ENCODE assay signal across 9 mouse cellular contexts in genomic region chr4:147305436-147305835, GRCm38 (mm10). TPM values are rescaled to one million over a fixed set of nuclear protein-coding genes. Genes with fewer than 3 reads are reported as not detected.
"Had no signal": no experiment of that assay in that cellular context is flagged by ENCODE, and none has a peak within 500 bp of the region (broad histone marks: within the 10 kb centered on the region; RNA-seq: fewer than 3 reads in every experiment).

Gene Zfp988 (plus strand): TSS chr4:147305674.

RNA-seq across cellular contexts. Expression of gene Zfp988, which starts in this region (rescaled TPM):
- total RNA-seq: layer of hippocampus, adult 2 months; megakaryocyte, adult 5-6 weeks; midbrain, postnatal 0 days had no signal
- polyA plus RNA-seq: kidney, adult 2 months; large intestine, adult 2 months; liver, embryonic 15.5 days; lung, adult 2 months; macrophage; midbrain, embryonic 14.5 days had no signal
